Comparison of ENCODE assay signal across 8 mouse cellular contexts in genomic region chr1:80408586-80408985, GRCm38 (mm10). TPM values are rescaled to one million over a fixed set of nuclear protein-coding genes. Genes with fewer than 3 reads are reported as not detected.
A peak's percentile ranks its signal among the peaks of the same experiment; 100 is the strongest.
DNase-seq lines count a peak whose midpoint lies in the region; ATAC-seq and TF ChIP-seq lines count a peak whose summit lies in the region.

No protein-coding gene starts in this region.

- no peaks in the 10 kb centered on the region for H3K36me3 ChIP-seq in midbrain, postnatal 0 days (ENCODE audit: insufficient read depth, low read length)

- WGBS in midbrain, postnatal 0 days = 5% methylated on average over 3 of the region's 3 CpGs

- peak; percentile 74 for TF ChIP-seq CTCF in midbrain, postnatal 0 days (IDR thresholded peaks at IDR 0.05)

- no peaks in the 10 kb centered on the region for H3K9me3 ChIP-seq in midbrain, postnatal 0 days (ENCODE audit: low read length)

- no peak overlapping the region for H3K4me2 ChIP-seq in midbrain, postnatal 0 days (ENCODE audit: low read depth, low read length, poor library complexity, severe bottlenecking)

- H3K4me3 ChIP-seq in midbrain, postnatal 0 days (ENCODE audit: low read depth, low read length) = no peak overlapping the region

- H3K27ac ChIP-seq in midbrain, postnatal 0 days (ENCODE audit: low read depth, low read length) = no peak overlapping the region

- no peaks in the 10 kb centered on the region for H3K4me1 ChIP-seq in midbrain, postnatal 0 days (ENCODE audit: insufficient read depth, low read length)

- H3K9ac ChIP-seq in midbrain, postnatal 0 days (replicated peaks; ENCODE audit: low read length, poor library complexity, severe bottlenecking) = no peak overlapping the region

- no peaks in the 10 kb centered on the region for H3K27me3 ChIP-seq in midbrain, postnatal 0 days (ENCODE audit: insufficient read depth, low read length)

- ATAC-seq in midbrain, postnatal 0 days (ENCODE audit: low FRiP score) = no peak; the same call in 1 of the 2 replicates

- intact Hi-C loops in left cerebral cortex, postnatal 14 days (cut with DNase I) = loop anchor here (5.0 kb wide), 1 partner anchor 226 kb away; no protein-coding TSS in a partner anchor

- DNase-seq in urinary bladder, postnatal 25 days (ENCODE audit: low spot score) = peak; percentile 43
- no peak for DNase-seq in urinary bladder, postnatal 10 days (ENCODE audit: low spot score)
- peak; percentile 87 to 88 for DNase-seq in cerebellum, postnatal 14 days
- DNase-seq in gastrocnemius, adult 18-20 months (ENCODE audit: low spot score) = peak; percentile 79
- peak; percentile 47 for DNase-seq in kidney, adult 11 months
- peak; percentile 71 to 76 for DNase-seq in left cerebral cortex, postnatal 14 days (ENCODE audit: low spot score in 2 of 2)
- DNase-seq in midbrain, postnatal 0 days (ENCODE audit: low spot score) = peak; percentile 90
- peak; percentile 18 to 58 for DNase-seq in spleen, adult 18-20 months

RNA-seq across cellular contexts. Expression of gene Gm45261, which starts 52.7 kb away (rescaled TPM):
- total RNA-seq in gastrocnemius, adult 18-20 months (2021) = not detected
- not detected for total RNA-seq in left cerebral cortex, postnatal 14 days (2021)
- not detected in 2 replicates for total RNA-seq in midbrain, postnatal 0 days (2014; rRNA removed)
- not detected in 2 replicates for polyA plus RNA-seq in midbrain, postnatal 0 days (2015; fragmentation: Nextera tagmentation; extraction: Ambion mirVana)
